Mouse (Mus musculus) forebrain, embryonic 13.5 days (tissue): Measurements from ENCODE around the gene 1700020D05Rik. TPM values are rescaled to one million over a fixed set of nuclear protein-coding genes. Genes with fewer than 3 reads are reported as not detected.
"Not testable (repeated sequence)": the region's sequence is repeated elsewhere in the genome, so short reads cannot be mapped to it uniquely, and the experiment has no call there.

ENCODE experiments used
- ATAC-seq: fragments of 200-750 bp; cut with Nextera tagmentation; 2 replicates; pipeline ENCODE4 v1.8.0; 2017
- H3K27ac ChIP-seq: fragments of 300-500 bp; sonication (generic); 2 replicates; pipeline ENCODE4 v1.5.1; 2015; ENCODE audit warnings: inconsistent platforms, mild to moderate bottlenecking, moderate library complexity
- H3K27me3 ChIP-seq: fragments of 300-500 bp; sonication (generic); 2 replicates; pipeline ENCODE4 v1.6.1; 2015; ENCODE audit warnings: mild to moderate bottlenecking, inconsistent platforms
- H3K36me3 ChIP-seq: fragments of 300-500 bp; sonication (generic); 2 replicates; pipeline ENCODE4 v1.6.1; 2015; ENCODE audit warnings: mild to moderate bottlenecking, inconsistent platforms; ENCODE audit not compliant: poor library complexity, severe bottlenecking
- H3K4me1 ChIP-seq: fragments of 300-500 bp; sonication (generic); 2 replicates; pipeline ENCODE4 v1.6.1; 2015; ENCODE audit warnings: inconsistent platforms
- H3K4me2 ChIP-seq: fragments of 300-500 bp; sonication (generic); 2 replicates; pipeline ENCODE4 v1.6.1; 2015; ENCODE audit warnings: inconsistent platforms, mild to moderate bottlenecking, moderate library complexity
- H3K4me3 ChIP-seq: fragments of 300-500 bp; sonication (generic); 2 replicates; pipeline ENCODE4 v1.5.1; 2015; ENCODE audit warnings: mild to moderate bottlenecking, inconsistent platforms
- H3K9ac ChIP-seq: fragments of 300-500 bp; sonication (generic); 2 replicates; pipeline ENCODE4 v1.6.1; 2015; ENCODE audit warnings: mild to moderate bottlenecking, inconsistent platforms
- H3K9me3 ChIP-seq: fragments of 300-500 bp; sonication (generic); replicated peaks from 2 replicates; pipeline ENCODE4 v1.6.1; 2016; ENCODE audit warnings: inconsistent platforms
- WGBS: fragments of 180-500 bp; shearing (Covaris S2); methylation state at CpG from one replicate; pipeline ENCODE4 v1.1.7; 2015; 5-methylcytosine and 5-hydroxymethylcytosine counted together
- polyA plus RNA-seq: library from polyadenylated mRNA; unstranded; fragments of >200 nt; fragmentation: Nextera tagmentation; extraction: Ambion mirVana; gene quantifications from 2 replicates; pipeline ENCODE4 v1.2.1, GENCODE M21; 2015

Gene 1700020D05Rik
- polyA plus RNA-seq, 1 experiment from 2014 or later: 0.27 TPM

- 77% methylated on average over 7 of the region's 7 CpGs for WGBS
- Histone ChIP-seq H3K36me3 (no peaks in the 10 kb centered on the region), H3K4me2 (no peak overlapping the region), H3K4me3 (no peak overlapping the region), H3K27me3 (no peaks in the 10 kb centered on the region), H3K4me1 (peaks cover 10% of the 10 kb centered on the region), H3K9ac (no peak overlapping the region), H3K27ac (no peak overlapping the region), H3K9me3 (no peaks in the 10 kb centered on the region)
- ATAC-seq: no peak
Observed at GRCm38 (mm10) chr19:5515840-5516777, 12.5 kb upstream of the 1700020D05Rik start.

GRCm38 (mm10) chr19:5513005-5513349 lies 9.4 kb upstream of the 1700020D05Rik start:
- H3K4me2 ChIP-seq: no peak overlapping the region
- WGBS: 85% methylated on average over 3 of the region's 3 CpGs
- no peaks in the 10 kb centered on the region for H3K36me3 ChIP-seq
- no peaks in the 10 kb centered on the region for H3K27me3 ChIP-seq
- H3K4me1 ChIP-seq: peaks cover 23% of the 10 kb centered on the region
- H3K9ac ChIP-seq: no peak overlapping the region
- H3K4me3 ChIP-seq: no peak overlapping the region
- ATAC-seq: no peak
- 0 out of 2 replicates have a peak, but pooled peaks cover 4% of the 10 kb centered on the region for H3K9me3 ChIP-seq
- no peak overlapping the region for H3K27ac ChIP-seq

DNA sequence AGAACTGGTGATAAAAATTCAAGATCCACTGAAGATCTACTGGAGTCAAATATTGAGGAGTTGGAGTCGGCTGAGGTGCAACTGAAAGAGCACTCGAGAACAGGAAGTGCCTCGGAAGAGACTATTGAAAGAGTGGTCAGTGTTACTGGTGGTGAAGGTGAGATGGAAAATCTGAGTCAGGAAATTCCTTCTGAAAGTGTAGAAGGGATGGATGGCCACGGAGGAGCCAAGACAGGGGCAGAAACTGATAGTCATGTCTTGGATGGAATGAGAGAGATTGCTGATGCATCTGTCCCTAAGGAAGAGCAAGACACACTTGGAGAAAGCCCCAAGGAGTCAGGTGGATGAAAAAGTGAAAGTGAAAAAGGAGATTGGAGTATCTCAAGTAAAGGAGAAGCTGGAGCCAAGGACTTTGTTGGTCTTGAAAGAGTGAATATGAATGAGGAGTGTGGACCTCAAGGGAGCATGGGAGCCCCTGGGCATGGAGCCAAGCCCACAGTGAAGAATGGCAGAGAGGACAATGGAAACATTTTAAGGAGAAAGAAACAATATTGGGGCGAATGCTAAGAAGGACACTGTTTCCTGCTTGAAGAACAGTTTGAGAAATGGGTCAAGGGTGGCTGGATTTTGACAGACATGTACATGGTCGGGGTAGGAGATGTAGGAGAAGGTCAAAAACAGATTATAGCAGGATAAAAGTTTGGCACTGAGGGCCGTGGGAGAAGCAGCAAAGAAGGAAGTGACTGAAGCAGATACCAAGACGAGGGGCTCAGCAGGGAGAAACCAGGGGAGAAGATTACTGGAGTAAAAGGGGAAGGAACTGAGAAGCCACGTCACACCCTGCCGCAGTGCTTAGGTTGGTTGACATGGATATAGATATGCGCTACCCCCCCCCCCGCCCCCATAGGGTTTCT lies 8.8 kb upstream of the 1700020D05Rik start:
- no peak overlapping the region for H3K27ac ChIP-seq
- no peak for ATAC-seq
- peak overlapping the region; percentile 4; the same call in 1 of the 2 replicates for H3K4me2 ChIP-seq
- 76% methylated on average over 12 of the region's 12 CpGs for WGBS
- no peaks in the 10 kb centered on the region for H3K27me3 ChIP-seq
- no peak overlapping the region for H3K4me3 ChIP-seq
- 0 out of 2 replicates have a peak, but pooled peaks cover 4% of the 10 kb centered on the region for H3K9me3 ChIP-seq
- no peaks in the 10 kb centered on the region for H3K36me3 ChIP-seq
- peaks cover 23% of the 10 kb centered on the region for H3K4me1 ChIP-seq
- H3K9ac ChIP-seq: no peak overlapping the region

- 49% methylated on average over 15 of the region's 15 CpGs for WGBS
- no peak for ATAC-seq
Observed at GRCm38 (mm10) chr19:5511074-5511632, 7.6 kb upstream of the 1700020D05Rik start.

DNA sequence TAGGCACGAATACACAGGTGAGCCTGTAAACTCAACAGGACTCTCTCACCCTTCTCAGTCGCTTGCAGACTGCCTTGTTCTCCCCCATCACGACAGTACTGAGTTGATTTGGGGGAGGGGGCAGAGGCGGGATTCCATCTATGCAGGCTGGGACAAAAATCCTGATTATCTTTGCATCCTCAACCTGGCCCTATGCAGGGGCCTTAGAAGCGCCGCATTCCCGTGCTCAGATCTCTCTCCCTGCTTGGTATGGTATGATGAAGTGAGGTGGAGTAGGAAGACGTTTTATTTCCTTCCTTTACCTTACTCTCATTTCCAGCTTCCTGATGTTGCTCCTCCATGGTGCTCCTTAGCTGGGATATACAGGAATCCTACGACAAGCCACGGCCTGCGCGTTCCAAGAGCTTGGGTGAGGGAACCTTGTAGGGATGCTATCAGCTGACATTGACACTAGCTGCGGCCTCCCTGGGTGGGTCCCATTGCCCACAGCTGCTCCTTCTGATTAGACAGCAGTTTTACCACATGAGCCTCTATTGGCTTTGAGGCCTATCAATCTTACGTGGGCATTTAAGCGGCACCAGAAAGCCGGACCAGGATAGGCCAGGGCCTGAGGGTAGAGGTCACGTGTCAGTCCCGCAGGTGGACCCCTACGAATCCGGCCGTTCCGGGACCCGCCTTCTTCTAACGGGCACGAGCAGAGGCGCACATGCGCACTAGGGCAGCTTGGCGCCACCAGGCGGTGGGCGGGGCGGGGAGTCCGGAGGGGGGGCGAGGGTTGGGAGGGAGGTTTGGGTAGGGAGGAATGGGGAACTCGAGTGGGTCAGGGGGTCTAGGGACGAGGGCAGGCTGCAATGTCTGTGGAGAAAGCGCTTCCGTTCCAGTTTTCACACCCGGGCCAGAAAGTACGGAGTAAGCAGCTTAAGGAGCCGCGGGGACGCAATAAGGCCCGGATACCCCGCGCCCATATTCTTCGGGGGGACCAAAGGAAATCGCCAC lies 6.7 kb upstream of the 1700020D05Rik start, which contains the start of gene Snx32:
Gene Snx32, minus strand, starts transcription at position 508 of the 996 bp plus-strand sequence.
- Histone ChIP-seq H3K4me1 (peaks cover 23% of the 10 kb centered on the region), H3K4me2 (peak within 1 kb of the TSS; percentile 74), H3K4me3 (peak within 1 kb of the TSS; percentile 48), H3K27ac (peak within 1 kb of the TSS; percentile 40), H3K27me3 (no peaks in the 10 kb centered on the region), H3K9me3 (0 out of 2 replicates have a peak, but pooled peaks cover 4% of the 10 kb centered on the region), H3K9ac (peak within 1 kb of the TSS; percentile 69), H3K36me3 (no peaks in the 10 kb centered on the region)
- ATAC-seq: peak; percentile 99
- WGBS: 3% methylated on average over 46 of the region's 47 CpGs

More at GRCm38 (mm10) chr19:5511074-5511632, 7.6 kb upstream of the 1700020D05Rik start:
- Histone ChIP-seq H3K4me3 (peak overlapping the region; percentile 48), H3K27ac (no peak overlapping the region), H3K36me3 (no peaks in the 10 kb centered on the region), H3K9ac (peak overlapping the region; percentile 69), H3K27me3 (no peaks in the 10 kb centered on the region), H3K4me1 (peaks cover 23% of the 10 kb centered on the region), H3K9me3 (0 out of 2 replicates have a peak, but pooled peaks cover 4% of the 10 kb centered on the region), H3K4me2 (peak overlapping the region; percentile 74)

- H3K9me3 ChIP-seq: no peaks in the 10 kb centered on the region
- no peak overlapping the region for H3K4me2 ChIP-seq
- no peak for ATAC-seq
- no peak overlapping the region for H3K9ac ChIP-seq
- 91% methylated on average over 2 of the region's 2 CpGs for WGBS
- H3K27ac ChIP-seq: no peak overlapping the region
- no peaks in the 10 kb centered on the region for H3K27me3 ChIP-seq
- H3K36me3 ChIP-seq: peaks cover 43% of the 10 kb centered on the region
- H3K4me1 ChIP-seq: no peaks in the 10 kb centered on the region
- H3K4me3 ChIP-seq: no peak overlapping the region
Observed at GRCm38 (mm10) chr19:5500330-5500875, 3.2 kb downstream of the 1700020D05Rik start.

DNA sequence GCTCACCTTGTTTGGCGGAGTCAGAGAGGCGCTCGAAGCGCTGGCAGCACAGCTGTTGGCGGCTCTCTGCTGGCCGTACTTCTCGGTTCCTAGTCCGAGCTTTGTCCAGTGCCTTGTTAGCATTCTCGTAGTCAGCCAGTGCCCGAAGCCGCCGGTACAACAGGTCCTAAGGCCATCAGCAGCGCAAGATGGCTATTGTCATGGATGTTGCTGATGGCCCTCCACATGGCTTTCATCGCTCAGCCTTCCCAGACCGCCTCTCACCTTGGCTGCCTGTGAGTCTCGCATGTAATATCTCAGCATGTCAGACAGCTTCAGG lies 7.6 kb downstream of the 1700020D05Rik start:
- Histone ChIP-seq H3K9ac (no peak overlapping the region), H3K4me2 (no peak overlapping the region), H3K4me3 (no peak overlapping the region), H3K4me1 (peaks cover 17% of the 10 kb centered on the region), H3K9me3 (no peaks in the 10 kb centered on the region), H3K36me3 (peaks cover 58% of the 10 kb centered on the region), H3K27me3 (no peaks in the 10 kb centered on the region), H3K27ac (no peak overlapping the region)
- 89% methylated on average over 16 of the region's 16 CpGs for WGBS
- no peak for ATAC-seq

DNA sequence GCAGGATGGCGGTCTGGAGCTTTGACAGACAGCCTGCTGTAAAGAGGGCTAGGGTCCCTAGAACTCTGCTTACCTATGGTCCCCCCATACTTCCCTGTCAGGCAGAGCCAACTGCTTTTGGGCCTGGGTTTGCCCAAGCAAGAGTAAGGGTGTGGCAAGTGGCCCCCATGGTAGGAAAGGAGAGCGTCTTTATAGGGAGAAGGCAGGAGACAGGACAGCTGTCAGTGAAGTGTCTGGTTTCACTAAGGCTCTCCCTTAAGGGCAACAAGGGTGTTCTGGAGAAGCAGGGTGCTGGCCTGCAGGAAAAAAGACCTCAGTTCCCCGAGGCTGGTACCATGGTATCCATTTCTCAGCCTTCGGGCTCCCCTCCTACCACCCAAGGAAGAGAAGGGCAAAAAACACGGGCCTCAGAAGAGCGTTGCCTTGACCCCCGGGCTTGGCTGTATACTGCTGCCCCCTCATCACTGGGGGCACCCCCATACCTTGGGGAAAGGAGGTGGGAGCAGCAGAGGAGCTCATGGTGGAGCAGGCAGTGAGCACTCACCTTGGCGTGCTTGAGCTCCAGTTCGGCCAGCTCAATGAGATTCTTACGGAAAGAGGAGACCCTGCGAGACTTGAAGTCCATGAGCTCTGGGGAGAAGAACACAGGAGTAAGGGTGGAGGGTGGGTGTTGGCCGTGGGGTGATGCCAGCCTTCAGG lies 8.1 kb downstream of the 1700020D05Rik start:
- H3K9ac ChIP-seq: no peak overlapping the region
- H3K36me3 ChIP-seq: peaks cover 58% of the 10 kb centered on the region
- WGBS: 83% methylated on average over 12 of the region's 12 CpGs
- no peak for ATAC-seq
- H3K27me3 ChIP-seq: no peaks in the 10 kb centered on the region
- no peak overlapping the region for H3K27ac ChIP-seq
- no peak overlapping the region for H3K4me2 ChIP-seq
- H3K9me3 ChIP-seq: no peaks in the 10 kb centered on the region
- peaks cover 17% of the 10 kb centered on the region for H3K4me1 ChIP-seq
- no peak overlapping the region for H3K4me3 ChIP-seq

DNA sequence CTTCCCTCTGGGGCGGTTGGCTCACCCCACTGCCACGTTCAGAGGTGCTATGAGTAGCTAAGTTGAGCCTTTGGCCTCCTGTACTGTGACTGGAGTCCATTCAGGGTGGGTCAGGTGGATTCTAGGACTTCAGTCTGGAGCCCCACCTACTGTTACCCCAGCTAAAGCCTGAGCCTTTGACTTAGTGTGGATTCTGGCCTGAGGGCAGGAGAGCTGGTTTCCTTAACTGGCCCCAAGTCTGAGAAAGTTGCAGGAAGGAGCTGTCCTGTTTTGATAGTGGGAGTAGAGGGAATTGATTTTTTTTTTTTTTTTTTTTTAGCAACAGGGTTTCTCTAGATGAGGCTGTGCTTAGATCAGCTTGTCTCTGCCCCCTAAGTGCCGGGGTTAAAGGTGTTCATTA lies 9.3 kb downstream of the 1700020D05Rik start:
- Histone ChIP-seq H3K27me3 (no peaks in the 10 kb centered on the region), H3K4me1 (peaks cover 24% of the 10 kb centered on the region), H3K4me2 (no peak overlapping the region), H3K4me3 (no peak overlapping the region), H3K27ac (no peak overlapping the region), H3K36me3 (peaks cover 58% of the 10 kb centered on the region), H3K9me3 (no peaks in the 10 kb centered on the region), H3K9ac (no peak overlapping the region)
- WGBS: 83% methylated on average over 3 of the region's 3 CpGs
- no peak for ATAC-seq

GRCm38 (mm10) chr19:5493301-5493721 lies 10.3 kb downstream of the 1700020D05Rik start:
- Histone ChIP-seq H3K36me3 (peaks cover 58% of the 10 kb centered on the region), H3K4me1 (peaks cover 32% of the 10 kb centered on the region)
- not testable (repeated sequence) for ATAC-seq, H3K9ac ChIP-seq, H3K27me3 ChIP-seq, H3K9me3 ChIP-seq, H3K4me3 ChIP-seq, H3K4me2 ChIP-seq, H3K27ac ChIP-seq
- WGBS: 70% methylated on average over 9 of the region's 9 CpGs
